Mouse (Mus musculus) left cerebral cortex, adult 9 months (tissue): ENCODE results near the gene Emp2.

Experiments
- DNase-seq, 2 experiments: peaks; one replicate each; pipeline ENCODE4 v3.0.0; 2022; ENCODE audit warnings: low spot score in 2 of 2

The Emp2 gene

DNA sequence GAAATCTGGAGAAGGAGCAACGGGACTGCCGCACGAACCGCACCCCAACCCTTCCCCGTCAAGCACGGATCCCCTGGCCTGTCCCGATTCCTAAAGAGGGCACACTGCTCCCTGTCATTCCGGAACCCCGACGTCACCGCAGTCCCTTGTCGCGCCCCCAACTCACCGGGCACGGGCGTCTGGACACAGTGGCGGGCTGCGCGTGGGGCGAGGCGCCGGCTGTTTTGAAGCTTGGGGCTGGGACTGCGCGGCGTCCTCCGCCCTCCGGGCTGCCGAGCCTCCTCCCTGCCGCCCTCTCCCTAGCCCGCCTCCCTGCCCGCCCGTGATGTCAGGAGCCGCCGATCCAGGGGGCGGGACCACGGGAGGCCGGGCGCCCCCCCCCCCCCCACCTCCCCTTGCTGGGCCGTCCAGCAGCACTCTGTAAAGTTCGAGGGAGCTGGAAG lies at the start of gene Emp2:
Gene Emp2 (minus strand): TSS at position 323 of the 443 bp plus-strand sequence.
- peak in 1 of 2 experiments; percentile 7 for DNase-seq

DNA sequence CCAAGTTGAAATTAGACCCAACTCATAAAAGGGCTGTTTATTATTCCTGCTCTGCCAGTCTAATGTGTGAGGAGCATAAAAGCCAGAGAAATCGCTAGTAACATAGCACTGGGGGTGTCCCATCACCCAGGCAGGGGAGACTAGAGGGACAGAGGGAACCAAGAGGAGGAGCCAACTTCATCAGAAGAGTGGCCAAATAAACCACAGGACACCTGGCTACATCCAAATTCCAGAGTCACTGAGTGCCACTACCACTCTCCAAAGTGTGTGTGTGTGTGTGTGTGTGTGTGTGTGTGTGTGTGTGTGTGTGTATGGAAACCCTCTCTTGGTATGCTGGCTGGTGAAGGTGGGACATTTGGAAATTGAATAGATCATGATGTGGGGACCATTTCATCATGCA lies 49.3 kb upstream of the Emp2 start:
- no peak for DNase-seq

DNA sequence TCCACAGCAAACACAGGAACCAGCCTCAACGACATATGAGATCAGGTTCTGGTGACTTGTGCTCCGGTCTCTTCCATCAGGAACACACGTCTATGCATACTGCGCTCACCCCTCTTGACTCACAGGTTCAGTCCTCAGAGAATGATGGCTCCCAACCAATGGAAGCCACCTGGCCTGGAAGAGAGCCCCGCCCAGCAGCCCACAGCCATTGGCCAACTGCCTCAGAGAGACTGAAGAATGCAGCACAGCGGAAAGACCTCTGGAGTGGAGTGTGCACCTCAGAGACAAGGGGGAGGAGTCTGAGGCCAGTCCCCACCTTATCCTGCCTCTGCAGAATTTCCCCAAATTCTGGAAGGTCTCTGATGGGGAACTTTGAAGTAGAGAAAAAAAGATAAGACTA lies 45.5 kb upstream of the Emp2 start:
- no peak for DNase-seq

DNA sequence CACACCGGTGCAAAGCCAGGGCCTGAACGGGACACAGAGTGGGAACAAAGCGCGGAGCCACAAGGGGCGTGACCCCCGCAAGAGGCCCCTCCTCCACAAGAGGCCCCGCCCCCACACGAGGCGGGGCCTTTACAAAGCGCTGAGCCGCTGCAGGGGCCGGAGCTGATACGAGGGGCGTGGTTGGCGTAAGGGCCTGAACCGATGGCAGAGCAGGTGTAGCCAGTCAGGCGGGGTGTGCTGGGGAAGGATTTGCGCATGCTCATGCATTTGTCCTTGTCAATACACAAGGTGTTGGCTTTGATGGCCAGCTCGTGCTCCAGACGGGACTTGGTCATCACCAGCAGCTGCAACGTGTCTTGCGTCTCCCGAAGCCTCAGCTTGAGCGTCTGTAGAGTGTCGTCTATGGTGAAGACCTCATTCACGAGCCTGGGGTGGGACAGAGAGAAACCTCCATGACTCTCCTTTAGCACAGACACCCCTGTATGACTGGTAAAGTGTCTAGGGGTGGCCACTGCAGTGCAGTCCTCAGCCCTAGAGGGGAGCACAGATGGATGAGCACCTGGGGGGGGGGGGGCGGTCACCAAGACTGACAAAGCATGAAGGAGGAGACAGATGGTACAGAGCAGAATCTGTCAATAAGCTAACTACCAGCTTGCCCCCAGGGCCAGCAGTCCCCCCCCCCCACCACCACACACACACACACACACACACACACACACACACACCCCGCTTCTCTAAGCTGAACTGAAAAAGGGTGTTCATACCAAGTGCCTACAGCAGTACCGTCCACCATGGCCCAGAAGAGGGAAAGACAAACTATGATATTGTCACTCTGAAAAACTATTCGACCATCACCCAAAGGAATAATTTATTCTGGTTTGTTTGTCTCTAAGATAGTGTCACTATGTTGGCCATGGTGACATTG lies 44.5 kb upstream of the Emp2 start:
- DNase-seq = no peak

DNA sequence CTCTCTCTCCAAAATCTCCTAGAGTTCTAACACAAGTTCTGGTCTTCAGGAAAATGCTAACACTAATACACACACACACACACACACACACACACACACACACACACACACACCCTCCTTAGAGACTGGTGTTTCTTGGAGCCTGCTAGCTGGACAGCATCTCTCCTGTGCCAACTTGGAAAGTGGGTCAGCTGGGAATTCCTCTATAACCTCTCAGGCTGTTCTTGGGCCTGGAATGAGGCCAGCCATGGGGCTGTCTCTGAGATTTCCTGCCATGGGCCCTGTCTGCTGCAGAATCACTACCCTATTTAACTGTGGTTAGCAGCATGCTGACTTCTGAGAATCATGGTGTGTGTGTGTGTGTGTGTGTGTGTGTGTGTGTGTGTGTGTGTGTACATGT lies 41.2 kb upstream of the Emp2 start:
- DNase-seq = peak in 1 of 2 experiments; percentile 32

DNA sequence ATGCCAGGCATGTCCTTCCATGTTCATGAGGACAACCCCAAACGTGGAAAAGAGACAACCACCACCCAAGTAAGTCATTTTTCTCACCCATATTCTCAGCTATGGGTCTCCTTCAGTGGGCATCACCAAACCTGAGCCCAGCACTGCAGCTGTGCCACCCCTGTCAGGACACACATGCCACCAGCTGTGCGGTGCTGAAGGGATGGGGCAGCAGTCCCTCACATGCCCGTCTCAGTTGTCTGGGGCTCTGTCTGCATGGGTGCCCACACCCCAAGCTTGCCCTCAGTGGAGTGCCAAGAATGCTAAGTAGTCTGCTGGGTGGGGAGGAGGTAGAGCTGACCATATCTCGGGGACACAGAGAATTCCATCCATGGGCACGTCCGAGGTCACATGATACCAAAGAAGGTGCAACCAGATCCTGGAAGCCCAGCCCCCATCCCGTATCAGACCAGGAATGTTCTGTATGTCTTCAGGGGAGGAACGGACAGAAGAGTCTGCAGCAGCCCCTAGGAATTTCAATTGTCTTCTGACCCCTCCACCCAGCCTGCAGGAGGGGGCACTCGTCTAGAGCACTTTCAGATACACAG lies 37.4 kb upstream of the Emp2 start:
- no peak for DNase-seq

DNA sequence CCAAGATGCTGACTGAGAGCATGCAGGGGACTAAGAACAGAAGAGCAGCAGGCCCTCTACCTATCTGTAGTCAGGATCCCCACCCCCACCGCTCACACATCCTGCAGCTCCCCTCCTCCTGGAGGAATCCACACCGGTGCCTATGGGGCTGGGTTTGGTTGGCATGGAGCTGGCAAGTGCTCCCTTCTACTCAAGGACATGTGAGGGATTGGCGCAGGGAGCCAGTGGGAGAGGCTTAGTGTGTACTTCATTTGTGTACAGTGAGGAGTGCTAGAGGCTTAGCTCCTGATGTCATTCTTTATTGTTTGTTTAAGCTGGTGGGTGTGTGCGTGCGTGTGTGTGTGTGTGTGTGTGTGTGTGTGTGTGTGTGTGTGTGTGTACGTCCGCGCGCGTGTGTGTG lies 36.1 kb upstream of the Emp2 start:
- no peak for DNase-seq

DNA sequence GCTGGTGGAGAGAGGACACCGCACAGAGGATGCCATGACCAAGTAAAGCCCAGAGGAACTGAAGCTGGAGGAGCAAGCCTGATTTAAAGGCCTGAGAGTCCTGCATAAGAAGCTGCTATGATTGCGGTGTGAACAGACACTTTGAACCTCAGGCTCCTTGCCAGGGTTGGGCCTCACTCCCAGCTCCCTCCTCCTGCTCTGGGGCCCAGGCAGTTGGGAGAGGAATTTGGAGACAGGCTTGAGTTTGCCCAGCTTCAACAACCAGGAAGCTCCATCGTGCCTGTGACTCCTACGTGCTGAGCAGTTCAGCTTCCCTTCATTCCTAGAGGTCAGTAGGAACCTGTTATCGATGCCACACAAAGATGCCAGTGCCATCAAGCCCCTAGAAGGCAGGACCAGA lies 35.7 kb upstream of the Emp2 start:
- no peak for DNase-seq

DNA sequence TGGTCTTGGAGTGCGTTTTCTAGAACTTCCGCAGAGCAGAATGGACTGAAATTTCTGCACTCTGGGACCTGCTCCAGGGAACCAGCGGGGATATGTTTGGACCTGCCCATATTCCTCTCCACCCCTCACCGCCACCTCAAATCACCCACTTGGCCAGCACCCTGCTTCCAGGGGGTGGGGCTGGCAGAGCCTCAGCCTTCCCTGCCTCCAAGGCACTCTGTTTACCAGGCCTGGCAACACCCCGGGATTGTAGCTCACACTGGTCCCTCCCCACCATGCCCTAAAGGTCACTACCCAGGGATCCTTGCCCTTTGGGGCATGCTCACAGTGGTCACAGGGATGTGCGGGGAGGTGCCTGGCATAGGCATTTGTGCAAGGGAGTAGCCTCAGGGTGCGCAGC lies 33.8 kb upstream of the Emp2 start:
- no peak for DNase-seq

DNA sequence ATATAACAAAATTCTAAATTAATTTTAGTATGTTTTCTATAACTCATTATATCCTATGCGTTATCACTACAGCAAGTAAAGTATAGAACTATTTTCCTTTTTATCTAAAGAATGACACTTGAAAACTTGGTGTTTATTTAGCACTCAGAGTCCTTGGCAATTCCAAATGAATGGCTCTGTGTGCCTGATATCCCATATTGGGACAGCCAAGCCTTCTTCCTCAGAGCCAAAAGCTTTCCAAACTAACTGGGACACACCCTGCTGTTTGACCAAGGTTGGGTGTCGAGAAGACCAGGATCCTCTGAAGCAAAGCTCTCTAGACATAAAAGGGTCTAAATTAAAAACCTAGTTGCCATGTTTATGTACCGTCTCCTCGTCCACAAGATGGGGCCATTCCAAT lies 27.3 kb upstream of the Emp2 start:
- DNase-seq = no peak

DNA sequence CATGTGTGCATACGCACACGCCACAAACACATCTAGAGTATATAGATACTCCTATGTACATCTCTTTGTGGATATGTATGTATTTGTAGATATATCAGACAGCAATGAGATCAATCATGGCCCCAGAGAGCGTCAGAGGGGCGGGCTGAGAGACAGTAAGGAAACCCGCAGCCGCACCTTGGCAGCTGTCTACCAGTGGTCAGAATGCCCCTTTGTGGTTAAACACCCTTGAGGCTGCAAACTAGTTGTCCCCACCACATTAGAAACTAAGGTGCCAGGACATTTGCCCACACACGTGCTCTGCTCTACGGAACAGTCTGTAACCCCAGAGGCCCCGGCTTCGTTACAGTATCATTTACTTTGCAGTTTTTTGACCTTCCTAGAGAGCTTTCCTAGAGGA lies 26.2 kb upstream of the Emp2 start:
- no peak for DNase-seq

DNA sequence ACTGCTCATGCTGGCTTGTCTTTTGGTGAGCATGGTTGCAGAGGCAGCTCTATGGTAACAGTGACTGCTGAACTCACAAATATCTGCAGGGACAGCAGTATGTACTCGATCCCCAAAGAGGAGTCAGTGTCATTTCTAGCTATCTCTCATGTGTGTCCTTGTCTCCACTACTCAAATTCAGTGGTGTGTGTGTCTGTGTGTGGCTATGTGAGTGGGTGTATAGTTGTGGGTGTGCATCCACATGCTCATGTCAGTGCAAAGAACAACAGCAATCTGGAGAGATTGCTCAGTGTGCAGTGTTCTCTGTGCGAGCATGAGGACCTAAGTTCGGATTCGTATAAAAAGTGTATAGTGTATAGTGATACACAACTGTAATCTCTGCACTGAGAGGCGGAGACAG lies 24.8 kb upstream of the Emp2 start:
- DNase-seq = peak in 1 of 2 experiments; percentile 22

DNA sequence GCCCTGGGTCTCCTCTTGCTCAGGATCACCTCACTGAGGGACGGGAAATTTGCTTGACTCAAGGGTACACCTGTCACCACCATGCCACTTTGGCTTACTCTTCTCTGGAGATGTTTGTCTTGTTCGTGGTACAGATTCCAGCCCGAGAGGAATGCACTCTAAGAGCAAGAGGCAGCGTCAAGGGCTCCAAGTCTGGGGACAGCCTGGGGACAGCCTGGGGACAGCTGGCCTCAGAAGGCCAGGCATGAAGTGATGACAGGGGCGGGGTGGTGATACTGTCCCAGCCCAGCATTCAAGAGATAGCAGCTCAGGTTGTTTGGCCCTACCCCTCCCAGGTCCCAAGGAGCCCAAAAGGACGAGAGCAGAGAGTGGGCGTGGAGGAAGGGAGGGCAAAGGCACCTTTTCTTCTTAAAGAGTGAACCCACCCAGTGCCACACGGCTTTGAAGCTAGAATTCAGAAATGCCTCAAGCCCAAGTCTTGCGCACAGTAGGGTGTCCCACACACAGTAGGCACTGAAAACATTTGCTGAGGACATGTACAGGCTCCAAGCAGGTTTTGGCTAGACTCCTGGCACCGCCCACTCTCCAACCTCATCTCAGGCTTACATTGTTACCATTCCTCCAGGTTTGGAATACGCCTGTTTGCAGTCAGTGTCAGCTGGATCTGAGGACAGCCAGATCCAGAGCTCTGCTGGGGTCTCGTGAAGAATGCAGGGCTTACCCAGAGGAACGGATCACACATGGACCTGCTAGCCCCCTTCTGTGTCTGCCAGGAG lies 23.8 kb upstream of the Emp2 start:
- DNase-seq = peak in 1 of 2 experiments; percentile 38

DNA sequence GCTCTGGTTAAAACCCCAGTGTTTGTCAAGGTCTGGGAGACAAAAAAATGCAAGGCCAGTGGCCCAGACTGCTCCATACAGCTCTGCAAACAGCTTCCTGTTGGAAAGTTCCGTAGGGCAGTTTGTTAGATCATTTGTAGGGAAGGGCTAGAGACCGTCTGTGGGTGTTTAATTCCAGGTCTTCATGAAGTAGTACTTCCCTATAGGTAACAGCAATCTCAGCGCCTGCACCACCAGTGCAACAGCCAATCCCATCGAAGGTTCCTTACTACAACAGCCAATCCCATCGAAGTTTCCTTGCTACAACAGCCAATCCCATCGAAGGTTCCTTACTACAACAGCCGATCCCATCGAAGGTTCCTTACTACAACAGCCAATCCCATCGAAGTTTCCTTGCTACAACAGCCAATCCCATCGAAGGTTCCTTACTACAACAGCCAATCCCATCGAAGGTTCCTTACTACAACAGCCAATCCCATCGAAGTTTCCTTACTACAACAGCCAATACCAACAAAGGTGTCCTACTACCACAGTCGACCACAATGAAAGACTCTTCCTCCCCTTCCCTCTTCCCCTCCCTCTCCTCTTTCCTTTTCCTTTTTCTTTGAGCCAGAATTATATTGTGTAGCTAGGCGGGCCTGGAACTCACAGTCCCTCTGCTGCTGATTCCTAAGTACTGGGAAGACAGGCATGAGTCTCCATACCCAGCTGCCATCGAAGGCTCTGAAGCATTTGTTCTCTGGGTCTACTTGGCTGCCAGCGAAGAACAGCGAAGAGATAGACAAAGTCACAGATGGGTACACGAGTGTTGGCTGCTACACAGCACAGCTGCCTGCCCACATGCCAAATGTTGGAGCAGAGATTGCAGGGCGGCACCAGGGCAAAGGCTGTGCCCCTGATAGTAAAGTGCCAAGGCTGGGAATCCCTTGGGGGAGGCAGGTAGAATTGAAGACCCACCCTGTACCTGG lies 23.0 kb upstream of the Emp2 start:
- no peak for DNase-seq

DNA sequence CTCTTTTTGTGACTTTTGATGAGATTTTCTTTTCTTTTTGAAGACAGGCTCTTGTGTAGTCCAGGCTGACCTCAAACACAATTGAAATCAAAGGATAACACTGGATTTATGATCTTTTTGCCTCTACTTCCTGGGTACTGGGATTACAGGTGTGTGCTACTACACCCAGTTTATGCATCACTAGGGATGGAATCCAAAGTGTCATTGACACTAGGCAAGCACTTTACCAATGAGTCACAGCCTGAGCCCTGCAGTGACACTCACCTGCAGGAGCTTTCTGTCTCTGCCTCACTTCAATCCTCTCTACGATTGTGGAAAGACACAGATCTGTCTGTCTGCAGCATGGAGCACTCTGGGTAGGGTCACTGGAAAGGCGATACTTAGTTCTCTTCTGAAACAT lies 22.2 kb upstream of the Emp2 start:
- no peak for DNase-seq

DNA sequence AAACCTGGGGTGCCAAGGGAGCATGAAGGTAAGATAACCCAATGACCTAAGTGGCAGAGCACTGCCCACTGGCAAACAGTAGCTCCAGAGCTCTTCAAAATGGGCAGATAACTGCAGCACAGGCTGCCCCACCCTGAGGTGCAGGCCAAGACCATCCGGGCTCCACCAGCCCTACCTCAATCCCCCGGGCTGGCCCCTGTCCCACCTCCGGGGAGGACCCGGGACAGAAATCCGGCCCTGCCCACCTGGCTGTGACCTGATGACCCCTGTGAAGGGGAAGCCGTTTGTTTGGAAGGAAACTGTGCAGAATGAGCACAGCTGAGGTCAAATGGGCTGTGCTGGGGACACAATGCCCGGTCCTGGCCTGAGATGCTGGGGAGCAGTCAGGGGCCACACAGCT lies 19.0 kb upstream of the Emp2 start:
- DNase-seq = no peak

DNA sequence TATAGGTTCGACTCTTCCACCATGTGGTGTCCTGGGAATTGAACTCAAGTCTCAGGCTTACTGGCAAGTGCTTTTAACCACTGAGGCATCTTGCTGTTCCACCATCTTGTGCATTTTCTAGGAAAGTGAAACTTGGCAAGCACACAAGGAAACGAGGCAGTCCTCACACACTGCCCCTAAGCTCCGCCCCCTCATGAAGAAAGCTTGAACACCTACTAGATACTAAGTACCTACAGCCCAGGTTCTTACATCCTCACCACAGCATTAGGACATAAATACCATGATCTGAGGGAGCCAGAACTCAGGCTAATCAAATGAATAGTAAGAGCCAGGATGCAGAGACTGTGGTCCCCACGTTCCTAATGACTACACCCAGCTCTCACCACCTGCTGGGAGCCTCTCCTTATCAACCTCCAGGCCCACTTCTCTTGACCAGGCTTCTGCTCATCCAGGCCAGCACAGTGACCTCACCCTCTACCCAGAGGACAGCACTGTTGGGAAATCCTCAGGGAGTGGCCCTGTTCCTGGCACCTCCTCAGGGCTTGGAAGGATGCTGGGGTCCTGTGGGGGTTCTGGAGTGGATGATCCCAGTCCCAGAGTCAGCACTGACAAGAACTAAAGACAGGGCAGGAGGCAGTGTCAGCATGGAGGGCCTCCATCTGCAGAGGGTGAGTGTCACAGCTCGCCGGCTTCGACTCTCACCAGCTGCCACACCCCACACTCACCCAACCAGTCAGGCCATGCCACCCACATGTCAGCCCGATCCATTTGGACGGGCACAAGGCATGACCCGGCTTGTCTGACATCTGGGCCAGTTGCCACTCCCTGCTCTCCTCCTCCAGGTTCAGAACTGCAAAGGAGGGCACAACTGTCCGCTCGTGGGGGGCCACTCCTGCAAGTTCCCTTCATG lies 17.1 kb upstream of the Emp2 start:
- DNase-seq = no peak

DNA sequence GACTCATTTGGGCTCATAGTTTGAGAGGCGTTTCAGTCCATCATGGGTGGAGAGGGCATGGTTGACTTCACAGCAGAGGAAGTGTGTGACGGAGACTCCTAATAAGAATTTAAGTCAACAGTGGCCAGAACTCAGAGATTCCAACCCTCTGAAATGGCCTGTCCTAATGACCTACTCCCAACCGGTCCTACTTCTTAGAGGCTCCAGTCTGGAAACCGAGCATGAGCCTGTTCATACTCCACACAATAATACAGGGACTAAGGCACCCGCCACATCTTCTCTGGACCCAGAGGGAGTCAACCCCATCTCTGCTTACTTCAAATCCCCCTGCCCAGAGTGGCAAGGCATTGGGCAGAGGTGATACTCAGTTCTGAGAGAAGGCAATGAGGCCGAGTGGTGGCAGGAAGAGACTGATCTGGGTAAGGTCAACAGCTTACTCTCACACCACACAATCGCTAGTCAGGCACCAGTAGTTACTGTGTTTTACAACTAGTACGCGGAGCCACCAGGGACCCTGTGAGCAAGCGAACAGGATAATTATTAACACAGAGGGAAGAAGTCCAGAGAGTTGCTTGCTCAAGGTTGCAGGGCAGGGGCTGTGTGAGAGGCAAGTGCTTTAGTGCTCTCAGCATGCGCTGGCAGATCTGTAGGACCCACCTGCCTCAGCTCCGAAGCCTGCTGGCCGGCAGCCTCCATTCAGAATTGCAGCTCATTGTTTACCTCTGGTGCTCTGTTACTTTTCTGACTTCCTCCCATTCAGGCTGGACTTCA lies 14.0 kb upstream of the Emp2 start:
- DNase-seq = no peak

DNA sequence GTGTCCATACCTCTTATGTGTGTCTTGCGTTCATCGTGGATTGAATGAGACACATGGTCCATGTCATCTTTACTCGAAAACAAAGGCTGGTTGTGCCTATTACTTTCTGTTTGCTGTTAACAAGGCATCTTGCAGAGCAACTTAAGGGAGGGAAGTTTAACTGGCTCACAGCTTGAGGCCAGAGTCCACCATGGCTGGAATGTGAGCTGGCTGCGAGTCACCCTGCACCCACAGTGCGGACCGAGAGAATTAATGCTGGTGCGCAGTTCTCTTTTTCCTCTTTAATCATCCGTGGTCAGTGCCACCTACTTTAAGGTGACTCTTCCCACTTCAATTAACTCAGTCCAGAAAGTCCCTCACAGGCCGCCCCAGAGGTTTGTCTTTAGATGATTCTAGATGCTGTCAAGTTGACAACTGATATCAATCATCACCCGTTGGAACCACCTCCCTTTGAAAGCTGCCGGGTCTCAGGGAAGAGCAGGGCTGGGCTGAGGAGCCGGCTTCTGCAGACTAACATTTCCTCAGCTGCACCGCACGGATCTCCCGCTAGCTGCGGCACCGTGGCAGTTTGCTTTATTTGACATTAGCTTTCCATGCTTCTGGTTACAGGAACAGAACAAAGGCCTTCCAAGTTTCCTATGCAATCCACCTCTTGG lies 6.3 kb upstream of the Emp2 start:
- DNase-seq = no peak
